Mouse (Mus musculus) heart, embryonic 10.5 days (tissue): Measurements from ENCODE around the gene Ptgis. TPM values are rescaled to one million over a fixed set of nuclear protein-coding genes. Genes with fewer than 3 reads are reported as not detected.

Experiments used
- DNase-seq: peaks from one replicate; pipeline ENCODE4 v3.0.0-alpha.2; 2017; ENCODE audit warnings: low spot score
- H3K27ac ChIP-seq: fragments of 300-500 bp; sonication (generic); 2 replicates; pipeline ENCODE4 v1.5.1; 2016; ENCODE audit warnings: mild to moderate bottlenecking
- H3K27me3 ChIP-seq: fragments of 300-500 bp; sonication (generic); 2 replicates; pipeline ENCODE4 v1.6.1; 2016; ENCODE audit warnings: mild to moderate bottlenecking; ENCODE audit not compliant: poor library complexity, insufficient read depth, severe bottlenecking
- H3K36me3 ChIP-seq: fragments of 300-500 bp; sonication (generic); 2 replicates; pipeline ENCODE4 v1.6.1; 2016; ENCODE audit warnings: mild to moderate bottlenecking, moderate library complexity
- H3K4me1 ChIP-seq: fragments of 300-500 bp; sonication (generic); 2 replicates; pipeline ENCODE4 v1.6.1; 2016; ENCODE audit warnings: mild to moderate bottlenecking
- H3K4me3 ChIP-seq: fragments of 300-500 bp; sonication (generic); 2 replicates; pipeline ENCODE4 v1.5.1; 2016; ENCODE audit warnings: mild to moderate bottlenecking, moderate library complexity
- H3K9me3 ChIP-seq: fragments of 300-500 bp; sonication (generic); 2 replicates; pipeline ENCODE4 v1.6.1; 2016; ENCODE audit warnings: mild to moderate bottlenecking, moderate library complexity
- WGBS: fragments of 180-500 bp; shearing (Covaris S2); methylation state at CpG from one replicate; pipeline ENCODE4 v1.1.7; 2016; 5-methylcytosine and 5-hydroxymethylcytosine counted together
- polyA plus RNA-seq: library from polyadenylated mRNA; unstranded; fragments of >200 nt; fragmentation: Nextera tagmentation; extraction: Ambion mirVana; gene quantifications from 2 replicates; pipeline ENCODE4 v1.2.1, GENCODE M21; 2016

The Ptgis gene
- polyA plus RNA-seq, 1 experiment from 2014 or later: 16.3 TPM

DNA sequence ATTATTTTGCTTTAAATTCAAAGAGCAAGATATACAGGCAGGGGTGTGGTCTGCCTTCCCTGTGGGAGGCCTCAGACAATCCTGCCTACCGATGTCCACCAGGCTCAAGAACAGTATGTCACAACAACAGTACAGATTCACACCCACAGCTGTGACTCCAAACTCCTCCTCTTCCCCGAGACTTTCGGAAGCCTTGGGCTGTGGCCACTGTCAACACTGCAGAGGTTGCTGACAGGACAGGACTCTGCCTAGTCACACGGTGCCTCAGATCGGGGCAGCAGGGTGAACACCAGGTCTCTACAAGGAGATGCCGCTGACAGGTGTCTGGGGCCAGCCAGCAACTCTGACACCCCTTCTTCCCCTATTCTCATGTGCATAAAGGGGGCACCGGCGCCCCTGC is 92.7 kb downstream of the Ptgis start:
- Histone ChIP-seq H3K27me3 (peaks cover 35% of the 10 kb centered on the region), H3K4me1 (peaks cover 27% of the 10 kb centered on the region; the same call in 1 of the 2 replicates), H3K9me3 (no peaks in the 10 kb centered on the region), H3K4me3 (no peak overlapping the region), H3K36me3 (no peaks in the 10 kb centered on the region), H3K27ac (no peak overlapping the region)
- WGBS: 60% methylated on average over 8 of the region's 8 CpGs
- no peak for DNase-seq

- WGBS: 71% methylated on average over 5 of the region's 5 CpGs
- H3K36me3 ChIP-seq: no peaks in the 10 kb centered on the region
- DNase-seq: no peak
- peaks cover 23% of the 10 kb centered on the region; the same call in 1 of the 2 replicates for H3K4me1 ChIP-seq
- H3K27ac ChIP-seq: no peak overlapping the region
- no peak overlapping the region for H3K4me3 ChIP-seq
- peaks cover 35% of the 10 kb centered on the region for H3K27me3 ChIP-seq
- no peaks in the 10 kb centered on the region for H3K9me3 ChIP-seq
Observed at GRCm38 (mm10) chr2:167145904-167146303, 94.5 kb downstream of the Ptgis start.

GRCm38 (mm10) chr2:167144439-167145307 is 95.7 kb downstream of the Ptgis start:
- Histone ChIP-seq H3K4me1 (peaks cover 28% of the 10 kb centered on the region), H3K36me3 (no peaks in the 10 kb centered on the region)
- WGBS: 9% methylated on average over 14 of the region's 14 CpGs

GRCm38 (mm10) chr2:167143914-167144313 is 96.5 kb downstream of the Ptgis start:
- no peaks in the 10 kb centered on the region for H3K9me3 ChIP-seq
- no peaks in the 10 kb centered on the region for H3K36me3 ChIP-seq
- peaks cover 29% of the 10 kb centered on the region for H3K4me1 ChIP-seq
- DNase-seq: no peak
- 54% methylated on average over 2 of the region's 2 CpGs for WGBS
- H3K4me3 ChIP-seq: no peak overlapping the region
- H3K27me3 ChIP-seq: peaks cover 37% of the 10 kb centered on the region
- H3K27ac ChIP-seq: no peak overlapping the region

More at GRCm38 (mm10) chr2:167144439-167145307, 95.7 kb downstream of the Ptgis start:
- peaks cover 35% of the 10 kb centered on the region for H3K27me3 ChIP-seq
- H3K9me3 ChIP-seq: no peaks in the 10 kb centered on the region
- H3K27ac ChIP-seq: no peak overlapping the region
- no peak for DNase-seq
- H3K4me3 ChIP-seq: no peak overlapping the region

GRCm38 (mm10) chr2:167142282-167142681 is 98.1 kb downstream of the Ptgis start:
- H3K27ac ChIP-seq: no peak overlapping the region
- no peaks in the 10 kb centered on the region for H3K36me3 ChIP-seq
- DNase-seq: no peak
- no peak overlapping the region for H3K4me3 ChIP-seq
- H3K27me3 ChIP-seq: peaks cover 43% of the 10 kb centered on the region
- 88% methylated on average over 3 of the region's 3 CpGs for WGBS
- peaks cover 23% of the 10 kb centered on the region for H3K4me1 ChIP-seq
- no peaks in the 10 kb centered on the region for H3K9me3 ChIP-seq

DNA sequence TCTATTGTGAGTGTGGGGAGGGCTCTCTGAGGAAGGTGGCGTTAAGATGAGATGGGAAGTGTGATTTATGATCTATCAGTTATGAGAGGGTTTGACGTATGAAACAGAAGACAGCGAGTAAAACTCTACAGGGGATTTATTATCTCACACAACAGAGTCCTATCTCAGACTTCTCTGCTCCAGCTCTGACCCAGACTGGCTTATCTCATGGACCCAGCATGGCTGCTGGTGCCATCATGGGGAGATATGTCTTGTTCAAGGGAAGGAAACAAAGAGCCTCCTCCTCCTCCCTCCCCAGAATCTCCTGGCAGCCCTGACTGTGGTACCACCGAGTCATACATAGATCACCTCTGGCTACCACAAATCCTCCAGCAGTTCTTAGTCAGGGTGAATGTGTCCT is 98.6 kb downstream of the Ptgis start:
- WGBS: 54% methylated on average over 4 of the region's 4 CpGs
- DNase-seq: peak; percentile 90
- H3K27me3 ChIP-seq: peaks cover 47% of the 10 kb centered on the region

More for the DNA sequence above, 98.6 kb downstream of the Ptgis start:
- Histone ChIP-seq H3K4me1 (peaks cover 22% of the 10 kb centered on the region), H3K9me3 (no peaks in the 10 kb centered on the region), H3K36me3 (no peaks in the 10 kb centered on the region), H3K27ac (no peak overlapping the region), H3K4me3 (no peak overlapping the region)

Other genes with a start within 250 kb of the Ptgis start
- 60.3 and 69.0 TPM in 2 replicates for gene Stau1, start 244.3 kb downstream of the Ptgis start, polyA plus RNA-seq
- gene Ddx27, start 225.4 kb downstream of the Ptgis start, polyA plus RNA-seq: 46.4 and 59.4 TPM in 2 replicates
- gene Znfx1, start 177.6 kb downstream of the Ptgis start, polyA plus RNA-seq: 6.5 and 7.3 TPM in 2 replicates
- 0.16 and 0.21 TPM in 2 replicates for gene Kcnb1, start 50.4 kb downstream of the Ptgis start, polyA plus RNA-seq
- gene B4galt5, start 108.6 kb upstream of the Ptgis start, polyA plus RNA-seq: 11.4 and 13.6 TPM in 2 replicates
- gene Slc9a8, start 181.1 kb upstream of the Ptgis start, polyA plus RNA-seq: 23.0 and 26.0 TPM in 2 replicates